Mouse (Mus musculus) G1E (cell line): ENCODE data around the gene Sap30l.

Source experiments
- CTCF ChIP-seq: IDR thresholded peaks from 2 replicates; pipeline ENCODE4 v1.5.1; 2012; ENCODE audit warnings: low read depth, low read length, inconsistent platforms, mixed read lengths
- GATA1 ChIP-seq: IDR thresholded peaks from 2 replicates; pipeline ENCODE4 v1.6.1; 2012; ENCODE audit warnings: borderline replicate concordance, low read length, inconsistent platforms, mixed read lengths
- POLR2AphosphoS5 ChIP-seq: IDR thresholded peaks from 2 replicates; pipeline ENCODE4 v1.6.1; 2012; ENCODE audit warnings: low read depth, low read length, inconsistent platforms; ENCODE audit not compliant: insufficient replicate concordance
- TAL1 ChIP-seq: conservative IDR thresholded peaks from 2 replicates; pipeline ENCODE4 v1.6.1; 2012; ENCODE audit warnings: low read depth, low read length, inconsistent platforms, mixed read lengths

DNA sequence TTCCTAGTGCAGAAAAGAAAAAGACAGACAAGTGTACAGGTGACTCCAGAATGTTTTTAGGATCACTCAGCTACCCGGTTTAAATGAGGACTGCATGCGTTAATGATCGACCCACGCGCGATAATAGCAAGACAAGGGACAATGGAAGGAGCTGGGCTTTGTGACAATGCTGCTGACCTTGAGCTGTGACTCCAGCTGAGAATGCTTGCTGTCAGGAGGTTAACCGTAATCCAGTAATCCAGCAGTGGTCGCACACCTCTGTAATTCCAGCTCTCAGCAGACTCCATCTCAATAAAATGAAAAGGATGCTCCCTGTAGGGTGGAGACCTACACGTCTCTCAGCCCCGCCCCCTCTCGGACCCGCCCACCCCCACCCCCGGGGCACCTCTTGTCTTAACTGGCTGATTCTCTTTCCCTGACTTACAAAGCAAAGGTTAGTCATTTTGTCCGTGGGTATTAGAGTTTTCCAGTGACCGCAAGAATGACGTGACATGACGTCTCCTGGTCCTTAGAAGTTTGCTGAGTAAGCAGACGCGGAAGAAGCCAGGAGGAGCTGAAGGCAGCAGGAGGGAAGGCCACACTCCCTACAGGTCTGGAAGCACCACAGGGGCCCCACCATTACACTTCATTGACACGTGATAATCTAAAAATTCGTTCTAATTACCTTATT is 10.4 kb upstream of the Sap30l start:
- TF ChIP-seq GATA1 (no peak), CTCF (no peak), TAL1 (no peak), POLR2AphosphoS5 (no peak)
